Mouse (Mus musculus) MN1 (cell line): ENCODE measurements around the gene Dlg5.

Source experiments
- DNase-seq: peaks from one replicate; pipeline ENCODE4 v3.0.0-alpha.2; 2016; ENCODE audit warnings: low spot score

Gene Dlg5

DNA sequence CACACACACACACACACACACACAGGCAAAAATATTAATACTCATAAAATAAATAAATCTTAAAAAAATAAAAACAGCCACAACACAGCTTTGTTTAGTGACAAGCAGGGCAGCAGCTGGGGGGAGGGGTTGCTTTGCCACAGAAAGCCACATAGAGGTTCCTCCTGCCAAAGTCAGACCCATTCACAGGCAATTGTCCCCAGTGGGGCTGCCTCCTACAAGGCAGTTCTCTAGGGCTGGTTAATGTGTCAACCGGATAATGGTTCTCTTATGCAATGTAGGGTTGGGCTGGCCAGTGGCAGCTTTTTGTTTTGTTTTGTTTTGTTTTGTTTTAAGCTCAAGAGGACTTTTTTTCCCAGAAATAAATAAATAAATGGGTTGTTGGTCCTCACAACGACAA, 11.3 kb downstream of the Dlg5 start:
- DNase-seq, result no peak

- DNase-seq, result no peak
These were observed 12.8 kb downstream of the Dlg5 start for GRCm38 (mm10) chr14:24232641-24233633.

DNA sequence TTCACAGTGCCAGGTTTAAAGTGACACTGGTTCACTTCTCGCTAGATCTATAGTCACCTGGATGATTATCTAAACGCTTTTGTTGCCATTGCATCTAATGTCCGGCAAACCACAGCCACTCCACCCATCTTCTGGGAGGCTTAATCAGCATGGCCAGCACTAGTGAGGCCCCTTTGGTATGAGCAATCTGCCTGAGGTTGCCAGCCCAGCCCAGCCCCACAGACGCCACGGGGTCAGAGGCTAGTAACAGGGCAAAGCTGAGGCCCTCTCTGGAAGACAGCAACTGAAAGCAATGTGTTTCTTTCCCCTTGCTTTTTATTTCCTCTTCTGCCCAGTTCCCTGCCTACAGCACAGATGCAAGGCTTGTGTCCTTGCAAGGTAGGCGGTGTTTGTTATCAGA, 17.2 kb downstream of the Dlg5 start:
- DNase-seq, result no peak

DNA sequence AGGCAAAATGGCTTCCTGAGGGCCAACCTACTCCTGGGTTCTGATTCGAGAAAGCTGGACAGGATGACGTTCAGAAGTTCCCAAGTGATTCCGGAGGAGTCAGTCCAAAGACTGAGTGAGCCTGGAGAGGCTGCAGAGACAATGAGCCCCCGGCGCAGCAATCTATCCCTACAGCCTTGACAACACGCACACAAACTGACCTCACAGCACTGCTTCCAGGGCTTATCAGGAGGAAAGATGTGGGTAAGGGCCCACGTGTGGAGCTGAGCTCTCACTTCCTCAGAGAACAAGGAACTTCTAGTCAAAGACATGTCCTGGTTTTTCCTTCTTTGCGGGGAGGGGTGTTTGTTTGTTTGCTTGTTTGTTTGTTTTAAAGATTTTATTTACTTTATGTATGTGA, 18.7 kb downstream of the Dlg5 start:
- DNase-seq, result no peak

DNA sequence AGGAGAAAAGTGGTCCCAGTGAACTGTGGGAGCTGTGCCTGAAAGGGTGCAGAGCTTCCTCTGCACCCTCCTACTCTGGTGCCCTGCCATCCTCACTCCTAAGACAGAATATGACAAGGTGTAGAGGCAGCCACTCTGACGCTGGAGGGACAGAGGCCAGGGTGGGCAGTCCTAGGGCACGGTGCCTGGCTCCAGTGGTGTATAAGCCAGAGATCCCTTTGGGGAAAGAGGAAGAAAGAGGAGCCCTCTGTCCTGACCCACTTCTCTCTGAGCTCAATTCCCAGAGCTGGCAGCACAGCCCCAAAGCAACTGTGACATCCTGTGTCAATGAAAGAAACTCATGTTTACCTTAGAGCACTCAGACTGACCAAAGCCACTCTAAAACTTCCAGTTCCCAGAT, 19.4 kb downstream of the Dlg5 start:
- DNase-seq, result no peak

DNA sequence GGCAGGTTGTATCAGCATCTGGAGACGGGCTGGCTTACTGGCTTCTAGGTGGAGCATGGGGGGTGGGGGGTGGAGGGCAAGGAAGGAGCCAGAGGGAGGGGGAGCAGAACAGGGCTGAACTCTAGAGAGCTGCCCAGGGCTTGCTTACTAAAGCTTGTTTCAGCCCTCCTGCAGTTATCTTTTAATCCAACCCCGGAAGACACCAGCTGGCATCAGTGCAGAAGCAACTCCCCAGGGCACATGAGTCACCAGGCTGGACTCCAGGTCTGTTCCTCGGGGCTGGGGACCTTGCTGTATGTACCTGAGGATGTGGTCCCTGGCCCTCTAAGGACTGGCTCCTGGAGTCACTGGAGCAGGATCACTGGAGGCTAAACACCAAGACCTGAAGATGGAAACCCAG, 23.0 kb downstream of the Dlg5 start:
- peak; percentile 81 for DNase-seq

- DNase-seq, result no peak
These were observed 23.4 kb downstream of the Dlg5 start for GRCm38 (mm10) chr14:24222273-24222672.

DNA sequence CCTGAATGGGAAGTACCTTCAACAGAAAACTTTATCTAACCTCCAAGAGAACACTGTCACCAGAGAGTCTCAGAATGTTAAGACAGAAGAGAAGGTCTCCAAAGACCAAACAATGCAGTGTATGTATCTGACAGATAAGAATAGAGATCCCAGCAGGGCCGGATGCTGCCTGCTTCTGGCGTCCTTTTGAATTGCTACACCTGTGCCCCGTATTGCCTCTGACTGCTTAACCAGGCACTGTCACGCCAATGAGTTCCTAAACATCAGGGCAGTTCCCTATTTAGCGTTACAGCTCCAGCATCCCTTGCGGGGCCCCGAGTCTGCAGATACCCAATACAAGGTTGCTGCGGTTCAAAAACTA, 28.4 kb downstream of the Dlg5 start:
- no peak for DNase-seq

DNA sequence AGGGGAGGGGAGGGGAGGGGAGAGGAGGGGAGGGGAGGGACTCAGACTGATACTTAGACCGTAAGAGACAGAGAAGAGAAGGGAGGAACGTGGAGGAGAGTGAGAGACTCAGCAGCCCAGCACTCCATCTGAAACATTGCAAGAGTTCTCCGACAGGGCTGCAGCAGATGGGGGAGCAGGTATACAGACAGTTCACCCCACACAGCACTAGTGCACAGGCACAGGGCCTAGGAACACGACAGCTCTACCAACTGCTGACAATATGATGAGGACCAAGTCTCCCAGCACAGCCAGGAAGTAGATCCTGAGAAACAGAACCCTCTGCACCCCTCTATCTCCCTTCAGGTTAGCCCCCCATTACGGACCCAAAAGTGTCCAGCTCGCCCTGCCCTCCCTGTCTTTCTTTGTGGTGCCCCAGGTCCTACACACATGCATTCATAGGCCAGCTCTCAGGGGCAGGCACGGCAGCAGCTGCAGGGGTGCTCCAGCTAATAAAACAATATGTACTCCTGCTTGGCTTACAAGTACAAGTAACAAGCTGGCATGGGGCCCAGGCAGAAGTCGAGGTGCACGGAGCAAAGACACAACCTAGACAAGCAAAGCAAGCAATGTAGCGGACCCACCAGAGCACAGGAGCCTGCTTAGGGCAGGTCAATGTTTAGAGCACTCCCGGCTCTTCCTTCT, 28.9 kb downstream of the Dlg5 start:
- DNase-seq, result no peak

- no peak for DNase-seq
These were observed 29.7 kb downstream of the Dlg5 start for GRCm38 (mm10) chr14:24216064-24216463.

GRCm38 (mm10) chr14:24214436-24214835, 31.3 kb downstream of the Dlg5 start:
- no peak for DNase-seq

GRCm38 (mm10) chr14:24213336-24213735, 32.4 kb downstream of the Dlg5 start:
- DNase-seq, result peak; percentile 11

GRCm38 (mm10) chr14:24212861-24213260, 32.9 kb downstream of the Dlg5 start:
- DNase-seq, result no peak

DNA sequence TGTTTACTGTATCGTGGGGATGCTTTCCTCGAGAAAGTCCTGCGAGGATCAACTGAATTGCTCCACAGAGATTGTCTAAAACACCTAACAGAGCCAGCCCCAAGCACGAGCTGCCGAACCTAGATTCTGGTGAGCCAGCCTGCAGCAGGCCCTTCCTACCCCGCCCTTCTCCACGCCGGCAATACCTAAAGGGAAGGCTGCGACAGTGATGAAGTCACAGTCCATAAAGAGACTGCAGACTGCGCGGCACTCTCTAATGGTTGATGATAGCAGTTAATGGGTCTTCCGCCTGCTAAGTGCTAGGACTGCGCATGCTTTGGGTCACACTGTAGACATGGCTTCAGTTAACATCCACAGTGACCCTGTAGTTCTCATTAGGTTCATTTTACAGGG, 38.4 kb downstream of the Dlg5 start:
- peak; percentile 50 for DNase-seq

GRCm38 (mm10) chr14:24206736-24207359, 38.9 kb downstream of the Dlg5 start:
- peak; percentile 69 for DNase-seq

DNA sequence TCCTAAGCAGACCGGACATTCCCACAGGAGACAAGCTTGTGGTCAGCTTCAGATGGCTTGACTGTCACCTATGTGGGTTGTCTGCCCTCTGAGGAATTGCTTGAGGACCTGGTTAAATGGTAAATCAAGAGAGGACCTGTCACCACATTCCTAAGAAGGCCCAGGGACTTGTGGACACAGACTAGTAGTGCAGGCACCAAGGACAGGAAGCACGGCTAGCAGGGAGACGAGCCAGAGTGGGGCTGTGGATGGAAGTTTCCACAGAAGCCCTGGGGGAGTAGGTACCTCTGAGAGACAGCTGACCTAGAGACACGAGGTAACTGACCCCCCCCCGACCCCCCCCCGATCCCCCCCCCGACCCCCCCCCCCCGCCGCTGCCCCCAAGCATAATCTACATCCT, 39.4 kb downstream of the Dlg5 start:
- peak; percentile 39 for DNase-seq

- DNase-seq, result peak; percentile 17
These were observed 40.3 kb downstream of the Dlg5 start for GRCm38 (mm10) chr14:24205281-24205871.

- no peak for DNase-seq
These were observed 42.5 kb downstream of the Dlg5 start for GRCm38 (mm10) chr14:24203210-24203609.

GRCm38 (mm10) chr14:24200771-24201170, 44.9 kb downstream of the Dlg5 start:
- no peak for DNase-seq

DNA sequence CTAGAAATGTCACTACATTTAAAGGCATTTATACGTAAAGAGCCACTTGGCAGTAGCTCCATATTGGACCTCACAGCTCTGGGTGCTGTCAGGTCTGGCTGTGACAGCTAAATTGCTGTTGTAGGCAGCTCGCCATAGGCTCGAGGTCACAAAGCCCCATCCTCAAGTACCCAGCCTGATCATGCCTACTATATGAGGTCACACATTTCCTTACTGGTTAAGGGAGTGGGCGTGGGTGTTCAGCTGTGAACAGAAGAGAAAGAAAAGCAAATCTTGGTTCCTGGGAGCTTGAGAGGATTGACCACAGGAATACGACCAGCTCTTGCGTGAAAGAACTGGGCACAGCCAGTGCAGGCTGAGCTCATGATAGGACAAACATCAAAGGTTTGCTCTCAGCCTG, 46.0 kb downstream of the Dlg5 start:
- no peak for DNase-seq

GRCm38 (mm10) chr14:24197865-24198264, 47.9 kb downstream of the Dlg5 start:
- no peak for DNase-seq

- DNase-seq, result peak; percentile 81
These were observed 48.8 kb downstream of the Dlg5 start for GRCm38 (mm10) chr14:24196947-24197346.
